Mouse (Mus musculus) neural tube, embryonic 14.5 days (tissue): ENCODE results near the gene Mynn. TPM values are rescaled to one million over a fixed set of nuclear protein-coding genes. Genes with fewer than 3 reads are reported as not detected.

ENCODE experiments used
- ATAC-seq: fragments of 200-750 bp; cut with Nextera tagmentation; 2 replicates; pipeline ENCODE4 v1.8.0; 2017; ENCODE audit warnings: low read depth, mild to moderate bottlenecking, moderate TSS enrichment, moderate library complexity
- H3K27ac ChIP-seq: fragments of 300-500 bp; sonication (generic); 2 replicates; pipeline ENCODE4 v1.5.1; 2014; ENCODE audit warnings: low read depth, mild to moderate bottlenecking, control low read depth, low read length, moderate library complexity, mixed read lengths
- H3K27me3 ChIP-seq: fragments of 300-500 bp; sonication (generic); 2 replicates; pipeline ENCODE4 v1.6.1; 2014; ENCODE audit warnings: low read length; ENCODE audit not compliant: control insufficient read depth, insufficient read depth
- H3K36me3 ChIP-seq: fragments of 300-500 bp; sonication (generic); 2 replicates; pipeline ENCODE4 v1.6.1; 2014; ENCODE audit warnings: low read length, mixed read lengths; ENCODE audit not compliant: control insufficient read depth, insufficient read depth
- H3K4me1 ChIP-seq: fragments of 300-500 bp; sonication (generic); 2 replicates; pipeline ENCODE4 v1.6.1; 2014; ENCODE audit warnings: low read length; ENCODE audit not compliant: control insufficient read depth, insufficient read depth
- H3K4me2 ChIP-seq: fragments of 300-500 bp; sonication (generic); 2 replicates; pipeline ENCODE4 v1.6.1; 2014; ENCODE audit warnings: mild to moderate bottlenecking, low read depth, low read length, control low read depth
- H3K4me3 ChIP-seq: fragments of 300-500 bp; sonication (generic); 2 replicates; pipeline ENCODE4 v1.5.1; 2014; ENCODE audit warnings: low read depth, low read length, control low read depth, mixed read lengths
- H3K9ac ChIP-seq: fragments of 300-500 bp; sonication (generic); replicated peaks from 2 replicates; pipeline ENCODE4 v1.6.1; 2014; ENCODE audit warnings: low read depth, mild to moderate bottlenecking, control low read depth, low read length, mixed read lengths
- H3K9me3 ChIP-seq: fragments of 300-500 bp; sonication (generic); 2 replicates; pipeline ENCODE4 v1.6.1; 2016; ENCODE audit warnings: low read length; ENCODE audit not compliant: control insufficient read depth
- WGBS: fragments of 180-500 bp; shearing (Covaris S2); extraction: QIAGEN DNeasy Blood & Tissue Kit; methylation state at CpG from one replicate; pipeline ENCODE4 v1.1.7; 2014; 5-methylcytosine and 5-hydroxymethylcytosine counted together
- polyA plus RNA-seq: library from polyadenylated mRNA; unstranded; fragments of >200 nt; fragmentation: Nextera tagmentation; extraction: Ambion mirVana; gene quantifications from 2 replicates; pipeline ENCODE4 v1.2.1, GENCODE M21; 2014

Gene Mynn
- polyA plus RNA-seq, 1 experiment from 2014 or later = 32.0 TPM

GRCm38 (mm10) chr3:30650062-30650841 is 48.4 kb downstream of the Mynn start:
- WGBS = under 1% methylated on average over 41 of the region's 41 CpGs

GRCm38 (mm10) chr3:30655937-30656336 is 54.1 kb downstream of the Mynn start:
- WGBS = 89% methylated on average over 5 of the region's 5 CpGs
- H3K4me1 ChIP-seq = no peaks in the 10 kb centered on the region
- no peak overlapping the region for H3K4me2 ChIP-seq
- no peaks in the 10 kb centered on the region for H3K9me3 ChIP-seq
- no peaks in the 10 kb centered on the region for H3K27me3 ChIP-seq
- H3K36me3 ChIP-seq = no peaks in the 10 kb centered on the region
- H3K4me3 ChIP-seq = no peak overlapping the region
- no peak for ATAC-seq
- H3K27ac ChIP-seq = no peak overlapping the region
- no peak overlapping the region for H3K9ac ChIP-seq

More at GRCm38 (mm10) chr3:30650062-30650841, 48.4 kb downstream of the Mynn start:
- ATAC-seq = peak; percentile 88
- peaks cover 7% of the 10 kb centered on the region; the same call in 1 of the 2 replicates for H3K27me3 ChIP-seq
- H3K4me1 ChIP-seq = peaks cover 6% of the 10 kb centered on the region; the same call in 1 of the 2 replicates
- H3K9ac ChIP-seq = peak overlapping the region; percentile 26; the same call in 1 of the 2 replicates
- peak overlapping the region; percentile 89 for H3K4me2 ChIP-seq
- H3K27ac ChIP-seq = no peak overlapping the region
- no peaks in the 10 kb centered on the region for H3K36me3 ChIP-seq
- H3K9me3 ChIP-seq = no peaks in the 10 kb centered on the region
- peak overlapping the region; percentile 40 for H3K4me3 ChIP-seq

DNA sequence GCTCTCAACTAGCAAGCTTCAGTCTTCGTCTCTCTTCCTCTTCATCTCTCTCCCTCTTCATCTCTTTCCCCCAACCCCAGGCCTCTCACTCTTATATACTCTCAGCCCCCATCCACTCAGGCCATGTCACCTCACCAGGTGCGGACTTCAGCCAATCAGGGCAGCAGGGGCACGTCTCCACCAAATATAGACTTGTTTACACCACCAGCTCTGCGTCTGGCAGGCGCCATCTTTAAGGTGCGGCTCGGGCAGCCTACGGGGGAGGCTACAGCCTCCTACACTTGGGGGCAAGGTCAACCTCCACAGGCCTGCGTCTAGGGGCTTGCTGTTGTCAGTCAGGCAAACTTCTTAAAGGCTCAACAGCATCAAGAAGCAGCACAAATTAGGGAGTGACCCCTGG is 56.6 kb downstream of the Mynn start:
- no peak for ATAC-seq

More for the DNA sequence above, 56.6 kb downstream of the Mynn start:
- Histone ChIP-seq H3K4me2 (no peak overlapping the region), H3K9ac (no peak overlapping the region), H3K27me3 (no peaks in the 10 kb centered on the region), H3K4me3 (no peak overlapping the region), H3K36me3 (no peaks in the 10 kb centered on the region), H3K4me1 (no peaks in the 10 kb centered on the region), H3K9me3 (no peaks in the 10 kb centered on the region), H3K27ac (no peak overlapping the region)
- WGBS = 86% methylated on average over 9 of the region's 9 CpGs

Other genes with a start within 250 kb of the Mynn start
- gene Mecom, start 54.1 kb upstream of the Mynn start, polyA plus RNA-seq = 6.4 and 8.5 TPM in 2 replicates
- gene Actrt3, start 2.1 kb upstream of the Mynn start, polyA plus RNA-seq = 0.83 and 0.88 TPM in 2 replicates
- gene Lrriq4, start 42.4 kb downstream of the Mynn start, polyA plus RNA-seq = 0.12 TPM in 1 of 2 replicates, not detected in the other
- gene Lrrc34, start 45.8 kb downstream of the Mynn start, polyA plus RNA-seq = 0.50 and 0.66 TPM in 2 replicates
- gene Lrrc31, start 97.8 kb downstream of the Mynn start, polyA plus RNA-seq = not detected in 2 replicates
- gene Samd7, start 144.2 kb downstream of the Mynn start, polyA plus RNA-seq = not detected in 2 replicates
- gene Sec62, start 190.8 kb downstream of the Mynn start, polyA plus RNA-seq = 88.1 and 102 TPM in 2 replicates